Mouse (Mus musculus): ENCODE results near the gene Mdm1. TPM values are rescaled to one million over a fixed set of nuclear protein-coding genes. Genes with fewer than 3 reads are reported as not detected.

The Mdm1 gene
- total and polyA plus RNA-seq, 2 experiments, result 0.35 to 1.1 TPM

DNA sequence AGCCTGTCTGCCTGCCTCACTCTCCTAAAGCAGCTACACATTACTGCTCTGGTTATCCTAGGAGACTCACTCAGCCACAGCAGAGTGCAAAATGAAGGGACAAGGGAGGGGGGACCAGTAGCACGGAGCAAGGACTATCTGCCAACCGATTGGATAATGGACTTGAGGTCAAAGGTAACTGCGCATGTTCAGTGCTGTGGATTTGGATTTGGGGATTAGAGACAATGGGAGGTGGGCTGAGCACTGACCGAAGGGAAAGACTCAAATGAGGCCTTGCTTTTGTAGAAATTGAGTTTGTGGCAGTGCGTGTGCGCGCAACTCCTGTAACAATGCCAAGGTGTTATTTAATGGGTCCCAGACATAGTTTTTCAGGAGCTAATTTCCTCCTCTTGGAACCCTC is 16.4 kb upstream of the Mdm1 start:
- Histone ChIP-seq H3K4me3 (ENCODE audit: insufficient read depth, low read depth, low read length) (no peak overlapping the region), H3K9ac (ENCODE audit: low read depth, low read length) (no peak overlapping the region), H3K36me3 (ENCODE audit: control insufficient read depth, insufficient read depth, low read length) (no peaks in the 10 kb centered on the region), H3K79me2 (ENCODE audit: control insufficient read depth, insufficient read depth, low read length) (no peaks in the 10 kb centered on the region), H3K27me3 (ENCODE audit: control insufficient read depth, insufficient read depth, low read length) (0 out of 2 replicates have a peak, but pooled peaks cover 2% of the 10 kb centered on the region), H3K27ac (replicated peaks; ENCODE audit: insufficient read depth, low read depth, low read length) (no peak overlapping the region), H3K4me1 (ENCODE audit: control insufficient read depth, insufficient read depth, low read length) (no peaks in the 10 kb centered on the region)
- TF ChIP-seq CTCF (IDR thresholded peaks at IDR 0.05; ENCODE audit: low read depth, low read length), result no peak
- no peak for TF ChIP-seq POLR2A (IDR thresholded peaks at IDR 0.05; ENCODE audit: extremely low read depth, insufficient read depth, low read length)
- no peak for DNase-seq (ENCODE audit: extremely low read depth, low read depth, low spot score)
- 97% methylated on average over 7 of the region's 7 CpGs for WGBS

DNA sequence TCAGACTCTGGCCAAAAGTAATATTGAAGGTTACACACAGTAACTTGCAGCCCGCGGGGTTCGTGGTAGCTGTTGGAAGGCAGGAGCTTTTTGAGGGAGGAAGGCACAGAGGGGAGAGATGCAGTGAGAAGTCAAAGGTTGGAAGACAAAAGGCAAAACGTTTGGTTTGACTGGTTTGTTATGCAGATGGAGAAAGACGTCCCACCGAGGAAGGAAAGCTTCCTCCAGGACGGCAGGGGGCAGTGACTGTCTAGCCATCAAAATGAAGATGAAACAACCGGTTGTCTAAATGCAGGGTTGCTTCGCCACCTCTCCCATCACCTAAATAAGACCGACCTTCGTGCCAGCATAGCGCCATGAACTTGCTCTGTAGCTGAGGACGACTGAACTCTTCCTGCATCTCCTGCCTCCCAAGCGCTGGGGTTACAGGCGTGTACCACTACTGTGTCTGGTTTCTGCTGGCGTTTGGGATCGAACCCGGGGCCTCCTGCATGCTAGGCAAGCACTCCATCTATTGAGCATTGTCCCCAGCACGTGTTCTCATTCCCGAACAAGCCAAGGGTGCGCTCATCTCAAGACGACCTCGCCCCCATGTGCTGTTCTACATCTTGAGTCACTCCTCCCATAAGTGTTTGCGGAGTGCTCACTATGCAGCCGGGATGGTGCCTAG is 15.7 kb upstream of the Mdm1 start:
- Histone ChIP-seq H3K36me3 (ENCODE audit: control insufficient read depth, insufficient read depth, low read length) (no peaks in the 10 kb centered on the region), H3K4me1 (ENCODE audit: control insufficient read depth, insufficient read depth, low read length) (no peaks in the 10 kb centered on the region), H3K27me3 (ENCODE audit: control insufficient read depth, insufficient read depth, low read length) (0 out of 2 replicates have a peak, but pooled peaks cover 2% of the 10 kb centered on the region), H3K27ac (replicated peaks; ENCODE audit: insufficient read depth, low read depth, low read length) (no peak overlapping the region), H3K9ac (ENCODE audit: low read depth, low read length) (no peak overlapping the region), H3K4me3 (ENCODE audit: insufficient read depth, low read depth, low read length) (no peak overlapping the region), H3K79me2 (ENCODE audit: control insufficient read depth, insufficient read depth, low read length) (no peaks in the 10 kb centered on the region)
- WGBS, result 84% methylated on average over 25 of the region's 25 CpGs
- TF ChIP-seq CTCF (IDR thresholded peaks at IDR 0.05; ENCODE audit: low read depth, low read length) (no peak), POLR2A (IDR thresholded peaks at IDR 0.05; ENCODE audit: extremely low read depth, insufficient read depth, low read length) (no peak)
- DNase-seq (ENCODE audit: extremely low read depth, low read depth, low spot score), result no peak

DNA sequence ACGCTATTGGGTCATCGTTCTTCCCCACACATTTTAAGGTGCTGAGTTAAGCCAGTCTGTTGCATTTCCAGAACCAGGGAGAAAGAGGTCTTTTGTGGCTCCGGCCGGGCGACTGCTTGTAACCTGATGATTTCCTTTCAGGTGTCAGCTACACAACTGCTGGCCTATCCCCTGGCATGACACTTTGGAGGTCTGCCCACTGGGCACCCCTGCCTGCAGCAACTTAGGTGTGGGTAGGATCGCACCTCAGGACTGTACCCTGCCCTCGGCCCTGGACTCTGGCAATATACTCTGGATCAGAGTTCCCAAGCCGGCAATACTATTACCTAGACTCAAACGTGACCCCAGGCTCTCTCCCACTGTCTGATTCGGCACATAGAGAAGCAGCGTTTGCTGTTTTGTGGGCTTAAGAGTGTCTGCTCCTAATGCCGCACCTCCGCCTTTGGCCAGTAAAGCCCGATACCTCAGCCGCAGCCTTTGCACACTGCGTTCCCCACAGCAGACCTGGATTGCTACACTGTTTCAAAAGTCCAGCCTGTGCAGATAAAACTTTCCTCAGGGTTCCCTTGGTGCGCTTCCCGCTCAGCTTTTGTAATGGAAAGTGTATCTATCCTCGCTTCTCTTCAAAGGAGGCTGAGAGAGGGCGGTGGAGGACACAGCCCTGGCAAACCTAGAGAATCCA is 12.5 kb upstream of the Mdm1 start:
- DNase-seq (ENCODE audit: extremely low read depth, low read depth, low spot score), result peak; percentile 29
- H3K4me1 ChIP-seq (ENCODE audit: control insufficient read depth, insufficient read depth, low read length), result no peaks in the 10 kb centered on the region
- no peaks in the 10 kb centered on the region for H3K36me3 ChIP-seq (ENCODE audit: control insufficient read depth, insufficient read depth, low read length)
- no peaks in the 10 kb centered on the region for H3K79me2 ChIP-seq (ENCODE audit: control insufficient read depth, insufficient read depth, low read length)
- 0 out of 2 replicates have a peak, but pooled peaks cover 2% of the 10 kb centered on the region for H3K27me3 ChIP-seq (ENCODE audit: control insufficient read depth, insufficient read depth, low read length)
- H3K27ac ChIP-seq (replicated peaks; ENCODE audit: insufficient read depth, low read depth, low read length), result no peak overlapping the region
- no peak overlapping the region for H3K9ac ChIP-seq (ENCODE audit: low read depth, low read length)
- no peak overlapping the region for H3K4me3 ChIP-seq (ENCODE audit: insufficient read depth, low read depth, low read length)
- TF ChIP-seq CTCF (IDR thresholded peaks at IDR 0.05; ENCODE audit: low read depth, low read length), result no peak
- TF ChIP-seq POLR2A (IDR thresholded peaks at IDR 0.05; ENCODE audit: extremely low read depth, insufficient read depth, low read length), result no peak
- WGBS, result 52% methylated on average over 20 of the region's 20 CpGs

DNA sequence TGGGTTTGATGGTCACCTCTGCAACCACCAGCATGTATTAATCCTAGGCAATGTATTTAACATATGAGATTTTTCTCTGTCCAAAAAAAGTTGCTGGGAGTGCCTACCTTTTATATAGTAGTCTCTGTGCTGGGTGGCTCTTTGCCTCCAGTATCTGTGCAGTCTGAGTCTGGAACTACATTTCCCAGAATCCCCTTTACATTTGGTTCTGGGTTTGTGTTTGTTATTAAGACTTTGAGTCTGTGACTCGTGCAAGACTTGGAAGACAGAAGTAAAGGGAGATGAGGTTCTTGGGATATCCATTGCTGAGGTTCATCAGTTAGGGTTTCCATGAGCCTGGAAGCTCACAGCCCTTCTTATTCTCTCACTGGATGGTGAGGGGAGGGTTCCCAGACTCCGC is 11.6 kb upstream of the Mdm1 start:
- WGBS, result 52% methylated on average over 2 of the region's 2 CpGs
- no peak for TF ChIP-seq CTCF (IDR thresholded peaks at IDR 0.05; ENCODE audit: low read depth, low read length)
- no peak for TF ChIP-seq POLR2A (IDR thresholded peaks at IDR 0.05; ENCODE audit: extremely low read depth, insufficient read depth, low read length)
- Histone ChIP-seq H3K27ac (replicated peaks; ENCODE audit: insufficient read depth, low read depth, low read length) (no peak overlapping the region), H3K4me1 (ENCODE audit: control insufficient read depth, insufficient read depth, low read length) (no peaks in the 10 kb centered on the region), H3K4me3 (ENCODE audit: insufficient read depth, low read depth, low read length) (no peak overlapping the region), H3K27me3 (ENCODE audit: control insufficient read depth, insufficient read depth, low read length) (0 out of 2 replicates have a peak, but pooled peaks cover 2% of the 10 kb centered on the region), H3K79me2 (ENCODE audit: control insufficient read depth, insufficient read depth, low read length) (no peaks in the 10 kb centered on the region), H3K36me3 (ENCODE audit: control insufficient read depth, insufficient read depth, low read length) (no peaks in the 10 kb centered on the region), H3K9ac (ENCODE audit: low read depth, low read length) (no peak overlapping the region)
- no peak for DNase-seq (ENCODE audit: extremely low read depth, low read depth, low spot score)

DNA sequence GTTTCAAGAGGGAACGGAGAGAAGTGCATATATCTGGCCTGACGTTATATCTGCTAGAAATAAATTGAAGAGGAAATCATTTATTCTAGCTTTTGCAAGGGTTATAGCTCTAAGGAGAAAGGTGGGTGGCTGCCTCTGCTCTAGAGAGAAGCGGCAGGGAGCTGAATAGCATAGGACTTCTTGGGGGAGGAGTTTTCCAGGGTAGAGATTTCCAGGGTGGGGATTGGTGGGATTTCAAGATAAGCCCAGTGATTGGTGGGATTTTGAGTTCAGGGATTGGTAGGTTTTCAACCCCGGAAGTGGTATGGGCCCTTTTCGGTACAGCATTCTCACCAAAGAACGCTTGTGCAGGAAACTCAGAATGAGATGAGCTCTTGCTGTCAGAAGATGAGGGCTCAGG is 8.6 kb upstream of the Mdm1 start:
- Histone ChIP-seq H3K27ac (replicated peaks; ENCODE audit: insufficient read depth, low read depth, low read length) (no peak overlapping the region), H3K4me3 (ENCODE audit: insufficient read depth, low read depth, low read length) (no peak overlapping the region), H3K27me3 (ENCODE audit: control insufficient read depth, insufficient read depth, low read length) (0 out of 2 replicates have a peak, but pooled peaks cover 2% of the 10 kb centered on the region), H3K4me1 (ENCODE audit: control insufficient read depth, insufficient read depth, low read length) (no peaks in the 10 kb centered on the region), H3K9ac (ENCODE audit: low read depth, low read length) (no peak overlapping the region), H3K79me2 (ENCODE audit: control insufficient read depth, insufficient read depth, low read length) (no peaks in the 10 kb centered on the region), H3K36me3 (ENCODE audit: control insufficient read depth, insufficient read depth, low read length) (no peaks in the 10 kb centered on the region)
- WGBS, result 78% methylated on average over 6 of the region's 6 CpGs
- TF ChIP-seq CTCF (IDR thresholded peaks at IDR 0.05; ENCODE audit: low read depth, low read length) (no peak), POLR2A (IDR thresholded peaks at IDR 0.05; ENCODE audit: extremely low read depth, insufficient read depth, low read length) (no peak)
- DNase-seq (ENCODE audit: extremely low read depth, low read depth, low spot score), result no peak

DNA sequence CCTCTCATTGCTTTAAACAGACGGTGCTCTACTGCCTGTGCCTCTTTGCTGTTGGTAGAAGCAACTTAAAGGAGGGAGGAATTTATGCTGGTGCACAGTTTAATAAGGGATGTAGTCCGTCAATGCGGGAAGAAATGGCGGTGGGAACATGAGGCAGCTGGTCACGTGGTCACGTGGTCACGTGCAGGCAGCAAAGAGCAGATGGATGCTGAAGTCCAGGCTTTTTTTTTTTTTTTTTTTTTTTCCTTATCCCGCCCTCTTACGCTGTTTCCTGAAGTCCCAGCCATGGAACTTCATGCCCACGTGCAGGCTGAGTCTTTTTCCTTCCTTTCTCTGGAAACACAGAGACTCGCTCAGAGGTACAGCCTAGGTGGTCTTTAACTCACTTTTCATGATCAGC is 3.1 kb upstream of the Mdm1 start:
- DNase-seq (ENCODE audit: extremely low read depth, low read depth, low spot score), result no peak
- WGBS, result 90% methylated on average over 11 of the region's 11 CpGs
- Histone ChIP-seq H3K36me3 (ENCODE audit: control insufficient read depth, insufficient read depth, low read length) (no peaks in the 10 kb centered on the region), H3K9ac (ENCODE audit: low read depth, low read length) (no peak overlapping the region), H3K27me3 (ENCODE audit: control insufficient read depth, insufficient read depth, low read length) (no peaks in the 10 kb centered on the region), H3K4me1 (ENCODE audit: control insufficient read depth, insufficient read depth, low read length) (no peaks in the 10 kb centered on the region), H3K27ac (replicated peaks; ENCODE audit: insufficient read depth, low read depth, low read length) (no peak overlapping the region), H3K4me3 (ENCODE audit: insufficient read depth, low read depth, low read length) (no peak overlapping the region), H3K79me2 (ENCODE audit: control insufficient read depth, insufficient read depth, low read length) (no peaks in the 10 kb centered on the region)
- TF ChIP-seq CTCF (IDR thresholded peaks at IDR 0.05; ENCODE audit: low read depth, low read length) (no peak), POLR2A (IDR thresholded peaks at IDR 0.05; ENCODE audit: extremely low read depth, insufficient read depth, low read length) (no peak)
